Mouse (Mus musculus) testis, postnatal 14 days (tissue): ENCODE measurements around the gene Cgnl1.
A peak's percentile ranks its signal among the peaks of the same experiment; 100 is the strongest.

Experiments
- DNase-seq: peaks from one replicate; pipeline ENCODE4 v3.0.0; 2021; ENCODE audit warnings: low spot score

Gene Cgnl1

DNA sequence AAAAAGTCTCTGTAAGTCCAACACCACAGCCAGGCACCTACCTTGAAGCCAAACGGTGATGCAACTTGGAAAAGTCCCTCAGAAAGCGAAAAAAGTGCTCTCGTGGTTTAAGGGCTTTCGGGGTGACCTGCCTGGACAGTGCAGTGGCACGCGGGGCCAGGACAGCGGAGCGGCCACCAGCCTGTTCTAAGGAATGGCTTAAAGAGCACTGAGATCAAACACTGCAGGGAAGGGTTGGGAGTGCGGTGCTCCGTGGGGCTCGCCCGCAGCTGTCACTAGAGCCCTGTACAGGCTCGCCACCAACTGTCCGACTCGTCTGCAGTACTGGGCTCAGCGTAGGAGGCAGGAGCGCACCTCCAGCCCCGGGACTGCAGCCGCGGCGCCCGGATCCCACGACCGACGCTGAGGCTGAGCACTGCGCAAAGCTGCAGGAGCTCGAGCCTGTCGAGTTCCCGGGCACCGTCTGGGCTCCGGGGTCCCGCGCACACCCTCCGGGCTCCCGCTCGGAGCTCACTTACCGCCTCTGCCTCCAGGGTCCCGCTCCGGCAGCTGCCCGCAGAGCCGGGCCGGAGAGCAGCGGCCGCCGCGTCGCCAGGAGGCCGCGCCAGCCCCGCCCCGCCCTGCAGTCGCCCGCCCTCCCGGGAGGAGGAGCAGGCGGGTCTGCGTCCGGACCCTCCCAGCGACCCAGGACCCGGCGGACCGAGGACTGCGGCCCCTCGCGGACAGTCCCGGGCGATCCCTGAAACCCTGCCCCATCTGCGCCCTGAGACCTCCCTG lies at the start of gene Cgnl1:
Gene Cgnl1, minus strand, starts transcription at position 612 of the 777 bp plus-strand sequence.
- peak; percentile 49 for DNase-seq

DNA sequence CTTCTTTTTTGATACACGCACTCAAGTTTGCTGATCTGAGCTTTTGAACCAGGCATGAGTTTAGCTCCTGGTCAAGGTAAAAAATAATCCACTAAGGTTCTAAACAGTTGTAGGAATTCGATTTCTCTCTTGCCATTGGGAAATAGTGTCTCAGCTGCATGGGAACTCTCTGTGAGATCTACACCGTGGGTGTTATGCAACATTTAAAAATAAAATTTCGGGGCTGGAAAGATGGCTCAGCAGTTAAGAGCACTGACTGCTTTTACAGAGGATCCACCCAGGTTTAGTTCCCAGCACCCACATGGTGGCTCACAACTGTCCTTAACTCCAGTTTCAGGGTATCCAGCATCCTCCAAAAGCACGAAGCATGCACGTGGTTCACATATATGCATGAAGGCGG lies 47.1 kb upstream of the Cgnl1 start:
- no peak for DNase-seq

DNA sequence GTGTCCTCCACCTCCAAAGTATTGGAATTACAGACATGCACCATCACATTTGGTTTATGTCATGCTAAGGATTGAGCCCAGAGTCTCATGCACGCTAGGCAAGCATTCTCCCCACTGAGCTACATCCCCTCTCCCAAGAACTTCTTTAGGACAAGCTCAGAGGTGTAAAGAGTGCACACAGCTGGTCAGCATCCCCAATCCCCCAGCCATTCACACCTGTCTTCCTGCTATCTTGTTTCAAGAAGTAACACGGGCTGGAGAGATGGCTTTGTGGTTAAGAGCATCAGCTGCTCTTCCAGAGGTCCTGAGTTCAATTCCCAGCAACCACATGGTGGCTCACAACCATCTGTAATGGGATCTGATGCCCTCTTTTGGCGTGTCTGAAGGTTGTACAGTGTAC lies 44.7 kb upstream of the Cgnl1 start:
- no peak for DNase-seq

DNA sequence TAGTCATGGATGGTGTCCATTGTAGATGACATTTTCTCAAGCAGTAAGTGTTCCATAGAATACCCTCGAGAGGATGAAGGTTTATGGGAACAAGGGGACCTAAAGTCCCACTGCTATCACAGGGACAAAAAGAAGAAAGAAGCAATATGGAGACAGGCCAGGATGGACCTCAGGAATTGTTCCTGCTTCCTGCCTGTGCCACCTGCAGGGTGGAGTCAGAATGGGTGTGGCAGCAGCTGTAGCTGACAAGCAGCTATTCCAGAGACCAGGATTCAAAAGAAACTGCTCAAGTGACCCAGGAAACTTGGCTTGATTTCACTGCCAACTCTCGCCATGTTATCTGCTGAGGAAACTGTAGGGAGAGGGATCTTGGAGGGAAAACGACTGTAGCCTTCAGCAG lies 42.2 kb upstream of the Cgnl1 start:
- DNase-seq: no peak

DNA sequence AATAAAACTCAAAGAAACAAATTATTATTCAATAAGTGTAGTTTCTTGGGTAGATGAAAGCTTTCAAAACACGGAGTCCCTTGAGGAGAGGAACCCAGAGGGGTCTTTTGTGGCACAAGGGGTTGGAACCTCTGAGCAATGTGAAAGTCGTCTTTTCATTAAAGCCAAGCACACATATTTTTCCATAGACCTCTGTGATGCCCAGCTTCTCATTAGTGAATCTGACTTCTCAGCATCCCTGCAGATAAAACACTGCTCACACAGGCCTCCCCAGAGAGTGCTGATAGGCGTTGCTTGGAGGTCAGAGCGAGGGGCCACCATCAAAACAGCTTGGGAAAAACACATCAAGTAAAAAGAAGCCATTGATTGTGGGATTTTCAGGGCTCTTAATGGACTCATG lies 41.5 kb upstream of the Cgnl1 start:
- DNase-seq: no peak

DNA sequence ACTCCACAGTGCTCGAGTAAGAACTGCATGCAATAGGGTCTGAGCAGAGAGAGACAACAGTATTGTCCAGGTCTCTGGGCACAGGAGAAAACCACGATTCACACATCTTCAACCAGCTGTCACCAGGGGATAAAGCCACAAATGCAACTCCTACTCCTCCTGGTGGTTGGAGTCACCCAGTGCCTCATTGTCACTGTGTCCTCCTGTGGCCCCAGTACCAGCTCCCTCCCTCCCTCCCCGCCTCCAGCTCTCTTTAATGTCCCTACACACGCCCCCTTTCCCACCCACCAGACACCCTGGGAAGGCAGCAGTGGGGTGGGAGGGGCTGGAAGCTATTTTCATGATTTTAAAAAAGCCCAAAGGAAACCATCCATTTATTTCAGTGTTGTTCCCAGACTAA lies 41.0 kb upstream of the Cgnl1 start:
- no peak for DNase-seq

DNA sequence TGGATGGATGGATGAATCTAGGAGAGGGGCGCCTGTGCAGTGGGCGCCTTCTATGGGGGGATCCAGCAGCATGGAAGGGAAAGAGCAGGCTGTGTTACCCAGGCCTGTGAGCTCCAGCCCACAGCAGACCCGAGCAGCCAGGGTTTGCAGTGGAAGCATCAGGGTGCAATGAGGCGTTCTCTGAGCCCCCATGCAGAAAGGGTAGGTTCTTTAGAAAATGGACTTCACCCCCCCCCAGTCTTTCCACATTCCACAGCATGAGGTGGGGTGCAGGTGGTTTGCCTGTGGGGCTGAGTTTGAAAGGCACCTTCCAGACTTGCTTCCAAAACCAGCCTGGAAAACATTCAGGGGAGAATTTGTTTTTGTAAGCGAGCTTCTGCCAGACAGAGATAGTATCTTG lies 40.0 kb upstream of the Cgnl1 start:
- DNase-seq: no peak

DNA sequence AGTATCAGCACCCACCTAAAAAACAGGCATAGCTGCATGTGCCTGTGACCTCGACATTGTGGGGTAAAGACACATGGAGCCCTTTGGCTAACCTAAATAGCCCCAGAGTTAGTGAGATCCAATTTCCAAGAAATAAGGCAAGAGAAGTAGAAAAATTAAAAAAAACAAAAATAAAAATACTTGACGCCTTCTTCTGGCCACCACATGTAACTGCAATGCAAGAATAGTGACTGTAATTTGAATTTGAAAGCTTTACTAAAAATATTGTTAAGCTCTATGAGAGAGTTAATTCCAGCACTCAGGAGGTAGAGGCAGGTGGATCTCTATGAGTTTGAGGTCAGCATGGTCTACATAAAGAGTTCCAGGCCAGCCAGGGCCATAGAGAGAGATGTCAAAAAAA lies 39.3 kb upstream of the Cgnl1 start:
- DNase-seq: no peak

DNA sequence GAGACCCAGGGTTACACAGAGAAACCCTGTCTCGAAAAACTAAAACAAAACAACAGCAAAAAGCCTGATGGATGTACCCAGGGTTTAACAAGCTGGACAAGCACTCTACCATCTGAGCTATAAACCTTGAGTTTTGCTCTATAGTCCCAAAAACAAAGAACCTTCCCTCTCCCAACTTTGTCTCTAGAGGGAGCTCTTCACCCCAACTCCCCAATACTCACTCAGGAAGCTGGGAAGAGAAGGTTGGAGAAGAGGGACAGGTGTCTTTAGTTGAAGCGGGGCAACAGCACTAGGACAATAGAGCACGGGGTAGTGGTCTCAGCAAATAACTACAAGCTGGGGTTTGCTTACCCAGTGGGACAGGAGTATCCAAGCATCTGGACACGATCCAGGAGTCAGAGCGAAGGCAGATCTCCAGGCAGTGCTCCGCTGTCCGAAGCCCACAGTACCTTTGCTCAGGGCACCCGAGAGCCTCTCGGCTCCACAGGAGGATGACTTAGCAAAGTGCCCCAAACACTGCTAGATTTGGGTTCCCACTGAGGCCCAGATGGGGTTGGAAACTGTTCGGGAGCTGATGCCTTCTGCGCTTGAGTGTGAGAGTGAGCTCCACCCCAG lies 37.3 kb upstream of the Cgnl1 start:
- no peak for DNase-seq

DNA sequence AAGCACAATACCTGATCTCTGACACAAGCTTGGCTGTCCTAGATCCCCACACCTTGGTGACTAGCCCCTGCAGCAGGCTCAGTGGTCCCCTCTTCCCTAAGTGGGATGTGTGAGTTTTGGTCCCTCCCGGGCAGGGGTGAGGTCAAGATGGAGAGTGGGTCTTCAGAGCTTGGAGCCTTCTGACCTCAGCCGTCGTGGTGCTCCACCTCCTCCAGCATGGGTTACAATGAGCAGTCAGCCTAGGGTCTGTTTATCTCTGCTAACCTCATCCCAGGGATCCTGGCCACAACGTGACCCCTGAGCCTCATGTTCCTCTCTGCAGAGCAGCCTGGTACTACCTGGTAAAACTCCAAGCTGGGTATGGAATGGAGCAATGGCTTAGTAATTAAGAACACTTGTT lies 36.4 kb upstream of the Cgnl1 start:
- no peak for DNase-seq

DNA sequence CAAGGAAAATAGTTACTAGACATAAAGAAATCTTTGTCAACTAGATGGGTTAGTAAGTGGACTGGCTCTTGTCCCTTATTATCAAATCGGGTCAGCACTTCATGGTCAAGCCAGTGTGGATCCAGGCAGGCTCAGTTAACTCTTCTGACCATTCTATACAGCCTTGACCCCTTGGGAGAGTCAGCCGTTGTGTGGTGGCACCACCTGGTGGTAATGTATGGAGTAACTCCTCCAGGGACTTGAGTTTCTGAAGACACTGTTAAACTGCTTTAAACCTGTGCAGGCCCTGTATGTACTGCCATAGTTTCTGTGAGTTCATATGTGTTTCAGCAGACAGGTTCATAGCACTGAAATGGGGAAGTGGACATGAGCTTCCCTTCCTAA lies 35.0 kb upstream of the Cgnl1 start:
- DNase-seq: peak; percentile 72

DNA sequence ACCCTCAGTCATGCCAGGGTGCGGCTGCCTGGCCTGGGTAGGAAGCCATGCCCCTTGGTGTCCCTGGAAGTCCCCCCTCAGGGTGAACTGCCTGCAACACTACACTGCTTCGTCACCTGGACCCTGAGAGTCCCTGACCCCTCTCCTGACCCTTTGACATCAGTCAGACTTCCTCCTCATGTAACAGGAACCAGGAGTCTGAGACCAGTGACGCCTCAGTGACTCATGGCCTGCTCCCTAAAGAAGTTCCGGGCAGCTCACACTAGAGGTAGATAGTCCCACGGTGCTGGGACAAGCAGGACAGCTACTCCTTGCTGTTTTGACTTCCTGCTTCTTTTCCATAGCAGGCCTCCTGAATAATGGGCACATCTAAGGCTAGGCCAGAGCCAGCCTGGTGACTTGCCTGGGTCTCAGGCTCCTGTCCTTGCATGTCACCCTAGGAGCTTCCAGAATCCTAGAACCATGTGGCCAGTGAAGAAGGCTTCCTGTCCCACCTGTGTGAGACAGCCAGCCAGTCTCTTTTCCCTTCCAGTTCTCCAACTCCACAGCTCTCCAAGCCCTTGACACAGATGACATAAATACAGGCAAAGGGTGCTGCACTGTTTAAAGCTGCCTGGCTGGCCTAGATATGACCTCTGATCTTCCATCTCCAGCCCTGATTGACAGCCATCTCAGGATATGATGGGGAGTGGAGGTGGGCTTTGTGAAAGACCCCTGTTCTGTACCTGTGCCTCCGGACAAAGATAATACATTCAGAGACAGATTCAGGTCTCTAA lies 34.4 kb upstream of the Cgnl1 start:
- no peak for DNase-seq

DNA sequence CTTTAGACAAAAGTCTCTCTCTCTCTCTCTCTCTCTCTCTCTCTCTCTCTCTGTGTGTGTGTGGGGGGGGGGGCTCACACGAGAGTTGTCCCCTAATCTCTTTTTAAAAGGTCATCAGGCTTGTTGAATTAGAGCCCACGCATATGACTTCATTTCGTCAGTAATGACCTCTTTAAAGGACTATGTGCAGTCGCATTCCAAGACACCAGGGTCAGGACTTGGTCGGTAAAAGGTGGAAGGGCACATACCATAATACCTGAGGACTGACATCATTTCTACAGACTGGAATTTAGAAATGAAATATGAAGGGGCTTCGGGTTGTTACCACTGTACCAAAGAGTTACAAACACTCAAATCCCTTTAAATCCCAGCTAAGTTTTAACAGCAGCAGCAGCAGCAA lies 32.7 kb upstream of the Cgnl1 start:
- DNase-seq: no peak

DNA sequence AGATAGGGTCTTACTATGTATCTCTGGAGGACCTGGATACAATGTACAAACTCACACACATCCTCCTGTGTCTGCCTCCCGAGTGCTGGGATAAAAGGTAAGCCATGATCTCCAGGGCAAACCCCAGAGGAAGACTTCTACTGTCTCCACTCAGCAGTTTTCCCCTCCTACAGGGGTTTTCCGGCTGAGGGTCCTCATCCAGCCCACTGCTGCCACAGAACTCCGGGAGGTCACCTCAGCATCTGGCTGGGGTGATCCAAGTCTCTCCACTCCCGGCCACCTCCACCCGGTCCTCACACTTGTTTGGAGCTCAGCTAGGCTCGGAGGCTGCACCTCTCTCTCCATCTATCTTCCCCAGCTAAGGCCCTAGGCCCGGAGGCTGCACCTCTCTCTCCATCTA lies 31.9 kb upstream of the Cgnl1 start:
- no peak for DNase-seq

DNA sequence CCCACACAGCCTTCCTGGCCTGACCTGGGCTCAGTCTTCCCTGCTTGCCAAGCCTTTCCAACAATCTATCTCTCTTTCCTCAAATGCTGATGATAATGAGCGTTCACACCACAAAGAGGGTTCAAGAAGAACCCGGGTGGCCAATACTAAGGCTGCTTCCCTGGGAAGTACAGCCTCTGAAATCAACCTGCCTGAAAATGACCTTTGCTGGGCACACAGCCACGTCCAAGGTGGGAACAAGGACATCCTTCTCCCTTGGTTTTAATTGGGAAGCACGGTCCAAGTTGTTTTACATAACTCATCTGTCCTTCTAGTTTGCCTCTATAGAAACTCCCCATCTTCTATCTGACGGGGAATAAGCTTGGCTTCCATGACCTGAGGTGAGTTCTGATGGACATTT lies 28.2 kb upstream of the Cgnl1 start:
- no peak for DNase-seq

DNA sequence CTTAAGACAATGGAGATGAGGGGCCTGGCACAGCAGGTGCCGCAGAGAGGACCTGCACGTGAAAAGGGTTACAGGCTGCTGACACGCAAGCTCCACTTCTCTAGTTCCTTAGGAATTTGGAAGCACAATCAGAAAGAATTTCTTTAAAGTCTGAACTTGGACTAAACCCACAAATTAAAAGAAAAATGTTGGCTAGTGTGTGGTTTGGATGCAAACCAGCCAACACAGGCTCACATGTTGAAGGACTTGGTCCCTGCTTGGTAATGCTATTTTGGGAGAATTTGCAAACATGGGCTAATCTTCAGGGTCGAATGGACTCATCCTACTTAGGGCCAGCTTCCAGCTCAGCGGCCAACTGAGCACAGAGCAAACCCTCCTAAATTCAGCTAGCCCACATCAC lies 26.8 kb upstream of the Cgnl1 start:
- DNase-seq: no peak

DNA sequence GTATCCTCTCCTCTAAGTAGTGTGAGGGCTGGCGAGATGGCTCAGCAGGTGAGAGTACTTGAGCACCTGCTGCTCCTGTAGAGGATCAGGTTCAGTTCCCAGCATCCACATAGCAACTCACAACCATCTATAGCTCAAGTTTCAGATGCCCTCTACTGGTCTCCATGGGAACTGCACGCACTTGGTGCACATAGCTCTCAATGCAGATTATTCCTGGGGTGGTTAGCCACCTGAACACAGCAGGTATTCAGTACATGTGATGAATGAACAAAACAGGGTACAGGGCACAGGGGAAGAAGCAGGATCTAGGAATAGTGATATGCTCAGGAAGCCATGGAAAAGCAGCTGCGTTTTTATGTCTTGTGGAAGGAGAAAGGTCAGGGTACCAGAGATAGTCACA lies 6.0 kb upstream of the Cgnl1 start:
- no peak for DNase-seq

DNA sequence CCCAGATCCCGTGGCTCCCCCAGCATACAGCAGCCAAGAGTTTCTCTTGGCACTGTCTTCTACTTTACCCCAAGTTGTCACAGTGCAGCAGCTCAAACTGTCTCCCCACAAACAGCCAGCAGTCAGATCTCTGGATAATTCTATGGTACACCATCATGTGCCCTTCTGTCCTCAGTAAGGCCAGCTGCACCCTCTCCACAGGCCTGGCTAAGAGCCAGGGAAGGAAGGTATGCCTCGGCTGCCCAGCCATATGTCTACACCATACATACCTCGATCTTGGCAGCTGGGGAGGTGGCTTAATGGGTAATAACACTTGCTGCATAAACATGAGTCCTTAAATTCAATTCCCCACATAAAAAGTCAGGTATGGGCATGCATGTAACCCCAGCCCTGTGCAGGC lies 4.9 kb upstream of the Cgnl1 start:
- no peak for DNase-seq

DNA sequence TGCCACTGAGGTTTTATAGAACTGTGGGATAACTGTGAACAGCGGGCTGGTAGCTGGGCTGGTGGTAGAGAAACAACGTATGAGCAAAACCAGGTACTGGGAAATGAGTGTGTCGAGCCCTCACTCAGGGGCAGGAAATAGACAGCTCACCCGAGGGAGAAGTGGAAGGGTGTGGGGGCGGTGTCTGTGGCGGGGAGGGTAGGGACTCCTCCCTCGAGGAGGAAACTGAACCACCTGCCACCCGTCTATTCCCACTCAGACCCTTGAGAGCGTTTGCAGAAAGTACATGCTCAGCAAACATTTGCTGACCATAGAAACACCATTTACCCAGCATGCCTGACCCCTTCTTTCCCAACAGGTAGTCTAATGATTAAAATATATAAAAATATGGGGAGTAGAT lies 2.2 kb upstream of the Cgnl1 start:
- no peak for DNase-seq

DNA sequence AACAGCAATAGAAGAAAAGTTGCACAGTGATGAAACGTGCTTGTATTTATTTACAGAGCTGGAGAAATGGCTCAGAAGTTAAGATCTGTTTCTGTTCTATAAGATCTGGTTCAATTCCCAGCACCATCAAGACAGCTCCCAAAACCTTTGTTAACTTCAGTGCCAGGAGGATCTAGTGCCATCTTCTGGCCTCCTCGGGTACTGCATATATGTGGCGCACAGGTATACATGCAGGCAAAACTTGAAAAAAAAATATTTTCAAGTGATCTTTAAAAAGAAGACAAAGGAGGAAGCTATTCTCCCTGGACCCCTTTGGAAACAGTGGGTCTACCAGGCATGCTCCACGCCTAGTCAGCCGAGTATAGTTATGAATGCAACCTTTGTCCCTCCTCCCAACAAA lies 936 bp upstream of the Cgnl1 start:
- peak; percentile 62 for DNase-seq

DNA sequence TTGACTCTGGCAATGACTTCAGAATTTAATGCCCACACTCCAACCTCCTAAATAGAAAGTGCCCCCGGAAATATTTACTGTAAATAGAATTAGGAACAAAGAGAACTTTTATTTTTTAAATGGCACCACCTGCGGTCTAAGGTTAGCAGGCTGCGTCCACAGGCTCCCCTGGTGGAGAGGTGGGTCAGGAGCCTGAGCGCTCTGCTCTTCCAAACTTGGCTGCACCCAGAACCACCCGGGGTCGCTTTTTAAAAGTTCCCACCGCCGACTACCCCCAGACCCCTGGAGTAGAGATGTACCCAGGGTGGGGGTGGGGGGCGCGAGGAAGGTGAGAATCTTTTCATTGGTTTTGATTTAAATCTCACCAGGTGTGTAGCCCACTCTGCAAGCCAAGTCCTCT lies 918 bp downstream of the Cgnl1 start:
- DNase-seq: no peak

DNA sequence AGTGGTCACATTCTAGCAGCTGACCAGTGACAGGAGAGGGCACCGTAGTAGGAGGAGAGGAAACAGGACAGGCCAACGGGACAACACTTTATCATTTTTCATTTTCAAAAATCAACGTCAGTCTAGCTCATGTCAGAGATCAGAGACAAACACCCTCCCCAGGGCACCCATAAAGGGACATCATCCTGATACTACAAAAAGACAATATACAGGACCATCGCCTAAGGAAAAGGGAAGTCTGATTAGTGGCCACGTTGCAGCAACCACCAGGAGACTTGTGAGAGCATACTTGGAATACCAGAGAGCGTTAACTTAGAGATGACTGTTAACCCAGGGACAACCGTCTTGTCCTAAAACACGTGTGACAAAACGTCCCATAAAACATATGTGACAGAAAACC lies 1.7 kb downstream of the Cgnl1 start:
- no peak for DNase-seq

DNA sequence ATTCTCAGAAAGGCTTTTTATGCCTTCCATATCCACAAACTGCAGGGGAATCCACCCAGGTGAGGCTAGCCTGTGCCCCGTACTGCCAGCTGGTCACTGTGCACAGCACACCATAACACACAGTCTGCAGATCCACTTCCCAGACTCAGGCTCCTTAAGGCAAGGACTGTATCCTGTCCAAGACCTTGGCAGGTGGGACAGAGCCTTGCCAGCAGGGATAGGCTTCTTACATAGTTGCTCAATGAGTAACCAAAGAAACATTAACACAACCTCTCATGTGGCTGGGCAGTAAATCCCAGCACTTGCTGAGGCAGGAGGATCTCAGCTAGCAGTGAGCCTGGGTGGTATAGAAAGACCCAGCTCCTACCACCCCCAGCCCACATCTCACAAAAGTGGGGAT lies 3.3 kb downstream of the Cgnl1 start:
- no peak for DNase-seq
